ENCODE assay signal across 9 mouse cellular contexts in the genomic region with DNA sequence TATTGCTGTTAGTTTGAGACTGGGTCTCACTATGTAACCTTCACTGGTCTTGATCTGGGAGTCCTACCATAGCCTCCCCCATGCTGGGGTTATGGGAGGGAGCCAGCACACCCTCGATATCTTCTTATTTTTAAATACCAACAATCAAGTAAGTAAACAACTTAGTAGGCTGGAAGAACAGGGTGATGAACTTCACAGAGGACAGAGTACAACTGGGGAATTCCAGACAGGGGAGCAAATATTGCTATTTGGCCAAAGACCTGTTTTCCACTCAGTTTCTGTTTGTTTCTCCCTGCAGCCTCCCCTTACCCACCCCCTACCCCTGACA. TPM values are rescaled to one million over a fixed set of nuclear protein-coding genes. Genes with fewer than 3 reads are reported as not detected.
DNase-seq lines count a peak whose midpoint lies in the region; ATAC-seq and TF ChIP-seq lines count a peak whose summit lies in the region.
"Had no signal": no experiment of that assay in that cellular context is flagged by ENCODE, and none has a peak within 500 bp of the region (broad histone marks: within the 10 kb centered on the region; RNA-seq: fewer than 3 reads in every experiment).

No protein-coding gene starts in this region.

- peak overlapping the region; percentile 76 for H3K9ac ChIP-seq in heart, embryonic 12.5 days
- peak overlapping the region; percentile 79 for H3K9ac ChIP-seq in forebrain, postnatal 0 days

- H3K4me2 ChIP-seq in heart, embryonic 12.5 days = peak overlapping the region; percentile 88
- peak overlapping the region; percentile 83 for H3K4me2 ChIP-seq in forebrain, postnatal 0 days (ENCODE audit: low read depth)

- no peak overlapping the region for H3K27ac ChIP-seq in heart, embryonic 12.5 days (ENCODE audit: poor library complexity, severe bottlenecking)
- H3K27ac ChIP-seq in forebrain, postnatal 0 days (ENCODE audit: low read depth, low read length) = peak overlapping the region; percentile 90; the same call in 1 of the 2 replicates
- H3K27ac ChIP-seq in macrophage = peak overlapping the region; percentile 63; the same call in 1 of the 2 replicates

- H3K4me1 ChIP-seq in heart, embryonic 12.5 days (replicated peaks) = peaks cover 13% of the 10 kb centered on the region
- H3K4me1 ChIP-seq in G1E (ENCODE audit: insufficient read depth, low read depth, low read length) = peaks cover 7% of the 10 kb centered on the region; the same call in 1 of the 2 replicates
- peaks cover 12% of the 10 kb centered on the region; the same call in 1 of the 2 replicates for H3K4me1 ChIP-seq in forebrain, postnatal 0 days (ENCODE audit: insufficient read depth)

- no peaks in the 10 kb centered on the region for H3K27me3 ChIP-seq in heart, embryonic 12.5 days (replicated peaks)
- no peaks in the 10 kb centered on the region; the same call in 1 of the 2 replicates for H3K27me3 ChIP-seq in G1E (ENCODE audit: insufficient read depth, low read length)
- H3K27me3 ChIP-seq in forebrain, postnatal 0 days (ENCODE audit: insufficient read depth, low read length) = no peaks in the 10 kb centered on the region

- DNase-seq in heart, adult 18-20 months = no peak
- DNase-seq in G1E (ENCODE audit: low spot score) = peak; percentile 42
- no peak for DNase-seq in forebrain, postnatal 0 days
- DNase-seq in frontal cortex, postnatal 10 days (ENCODE audit: low spot score in 2 of 2) = no peak
- no peak for DNase-seq in T-cell, adult 2 months (ENCODE audit: low spot score)
- DNase-seq in layer of hippocampus, postnatal 10 days (ENCODE audit: low spot score in 2 of 2) = no peak

- WGBS in heart, embryonic 12.5 days = 50% methylated on average over 1 of the region's 1 CpGs
- WGBS in forebrain, postnatal 0 days = 63% methylated on average over 1 of the region's 1 CpGs
- WGBS in macrophage (ENCODE audit: missing documents) = 18% methylated on average over 1 of the region's 1 CpGs

- TF ChIP-seq CTCF in G1E (IDR thresholded peaks at IDR 0.05; ENCODE audit: low read depth, low read length) = no peak
- TF ChIP-seq CTCF in forebrain, postnatal 0 days (IDR thresholded peaks at IDR 0.05; ENCODE audit: low read depth) = no peak

- H3K36me3 ChIP-seq in heart, embryonic 12.5 days = peaks cover 2% of the 10 kb centered on the region; the same call in 1 of the 2 replicates
- no peaks in the 10 kb centered on the region for H3K36me3 ChIP-seq in G1E (replicated peaks)
- H3K36me3 ChIP-seq in forebrain, postnatal 0 days (ENCODE audit: insufficient read depth) = no peaks in the 10 kb centered on the region
- no peaks in the 10 kb centered on the region for H3K36me3 ChIP-seq in macrophage (ENCODE audit: inconsistent target)

- no peak for ATAC-seq in heart, embryonic 12.5 days (ENCODE audit: insufficient number of reproducible peaks, low FRiP score)
- no peak for ATAC-seq in G1E (ENCODE audit: extremely low read depth, insufficient number of reproducible peaks, low FRiP score, poor library complexity, severe bottlenecking)
- no peak for ATAC-seq in forebrain, postnatal 0 days

- H3K4me3 ChIP-seq in heart, embryonic 12.5 days = peak overlapping the region; percentile 63
- peak overlapping the region; percentile 62; the same call in 1 of the 2 replicates for H3K4me3 ChIP-seq in G1E (ENCODE audit: low read depth, low read length)
- H3K4me3 ChIP-seq in forebrain, postnatal 0 days (ENCODE audit: low read depth, low read length) = peak overlapping the region; percentile 65
- H3K4me3 ChIP-seq in macrophage (ENCODE audit: inconsistent target) = peak overlapping the region; percentile 61

- H3K9me3 ChIP-seq in heart, embryonic 12.5 days (replicated peaks) = no peaks in the 10 kb centered on the region
- H3K9me3 ChIP-seq in G1E (replicated peaks) = peaks cover 57% of the 10 kb centered on the region
- no peaks in the 10 kb centered on the region for H3K9me3 ChIP-seq in forebrain, postnatal 0 days (ENCODE audit: low read length)

- H3K79me2 ChIP-seq in macrophage (ENCODE audit: inconsistent target) = peaks cover 34% of the 10 kb centered on the region; the same call in 1 of the 2 replicates

RNA-seq across cellular contexts. Expression of a gene that starts 1.4 kb away (rescaled TPM):
- polyA plus RNA-seq in heart, embryonic 12.5 days (2016; fragmentation: Nextera tagmentation; extraction: Ambion mirVana) = 13.5 and 14.1 TPM in 2 replicates
- total RNA-seq in heart, adult 18-20 months (2021) = 10 to 100 TPM; 36.7 to 37.9 TPM
- total RNA-seq in G1E (2014; fragmentation: Nextera tagmentation) (3.0 and 3.7 TPM in 2 replicates), G1E (2017) (12.3 and 15.0 TPM in 2 replicates)
- polyA plus RNA-seq in G1E (2012) (6.3 and 6.7 TPM in 2 replicates), macrophage (2018) (15.1 to 37.7 TPM (median 17.5 TPM) in 3 replicates)
- total RNA-seq in forebrain, postnatal 0 days (2014; rRNA removed) = 18.2 and 24.9 TPM in 2 replicates
- 12.8 and 20.8 TPM in 2 replicates for polyA plus RNA-seq in forebrain, postnatal 0 days (2015; fragmentation: Nextera tagmentation; extraction: Ambion mirVana)
- total RNA-seq in macrophage (2018; cell fraction: chromatin; rRNA removed) = 10 to 100 TPM in 20 of 26 experiments, 1 to 10 TPM in 6; 3.8 to 83.0 (median 27.6) TPM
- 100 to 1,000 TPM in 7 of 26 experiments, 10 to 100 TPM in 19; 12.3 to 145 (median 38.9) TPM for total RNA-seq in macrophage (2018; cell fraction: cytosol; rRNA removed)
- 100 to 1,000 TPM in 4 of 26 experiments, 10 to 100 TPM in 16, 1 to 10 TPM in 6; 5.3 to 166 (median 41.8) TPM for total RNA-seq in macrophage (2018; cell fraction: nucleus; rRNA removed)
- 10 to 100 TPM; 17.6 to 19.7 TPM for total RNA-seq in layer of hippocampus, postnatal 10 days (2021)
- polyA plus RNA-seq: erythroblast, embryonic 14.5 days had no signal

RNA-seq across cellular contexts. Expression of a gene that starts 43.4 kb away (rescaled TPM):
- polyA plus RNA-seq in heart, embryonic 12.5 days (2016; fragmentation: Nextera tagmentation; extraction: Ambion mirVana) = 1.7 TPM in 2 replicates
- total RNA-seq in heart, adult 18-20 months (2021) = 10 to 100 TPM; 12.9 to 13.3 TPM
- 0.24 and 0.60 TPM in 2 replicates for total RNA-seq in G1E (2014; fragmentation: Nextera tagmentation)
- 0.93 and 1.1 TPM in 2 replicates for total RNA-seq in G1E (2017)
- polyA plus RNA-seq in G1E (2012) = 1.2 and 1.4 TPM in 2 replicates
- 0.62 and 0.86 TPM in 2 replicates for total RNA-seq in forebrain, postnatal 0 days (2014; rRNA removed)
- 0.52 and 0.54 TPM in 2 replicates for polyA plus RNA-seq in forebrain, postnatal 0 days (2015; fragmentation: Nextera tagmentation; extraction: Ambion mirVana)
- total RNA-seq in macrophage (2018; cell fraction: chromatin; rRNA removed) = 10 to 100 TPM in 1 of 26 experiments, 1 to 10 TPM in 5, under 1 TPM in 13, not detected in 7; 0.13 to 10.0 (median 0.37) TPM
- 1 to 10 TPM in 1 of 26 experiments, under 1 TPM in 25; 0.03 to 3.5 (median 0.13) TPM for total RNA-seq in macrophage (2018; cell fraction: cytosol; rRNA removed)
- 1 to 10 TPM in 3 of 26 experiments, under 1 TPM in 13, not detected in 10; 0.06 to 7.4 (median 0.21) TPM for total RNA-seq in macrophage (2018; cell fraction: nucleus; rRNA removed)
- 0.14 to 0.42 TPM (median 0.19 TPM) in 3 replicates for polyA plus RNA-seq in macrophage (2018)
- total RNA-seq in layer of hippocampus, postnatal 10 days (2021) = 1 to 10 TPM; 1.3 to 1.8 TPM
